Mouse (Mus musculus): Measurements from ENCODE around the gene Frmd4a.

DNA sequence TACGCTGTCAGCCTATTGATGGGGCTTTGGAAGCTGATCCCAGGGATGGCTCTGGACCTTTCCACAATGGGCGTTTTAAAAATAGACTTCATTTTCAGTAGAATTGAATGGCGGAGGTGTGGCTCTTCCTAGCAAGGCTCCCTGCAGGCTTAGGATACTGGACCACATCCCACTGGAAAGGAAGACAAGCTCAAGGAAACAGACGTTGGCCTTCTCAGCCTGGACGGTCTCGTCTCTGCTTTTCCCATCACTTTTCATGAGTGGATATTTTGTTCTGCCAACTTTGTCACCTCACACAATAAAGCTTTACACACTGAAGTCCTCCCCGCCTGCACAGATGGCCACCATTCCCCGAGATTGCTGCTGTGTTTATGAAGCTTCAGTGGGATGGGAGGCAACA, 417.5 kb downstream of the Frmd4a start:
- TF ChIP-seq HCFC1 (IDR thresholded peaks at IDR 0.05; ENCODE audit: borderline replicate concordance, insufficient read depth, low read length) (no peak), CHD2 (IDR thresholded peaks at IDR 0.05; ENCODE audit: low read depth, low read length) (no peak), ZC3H11A (IDR thresholded peaks at IDR 0.05; ENCODE audit: borderline replicate concordance, low read depth, low read length) (no peak), ZNF384 (IDR thresholded peaks at IDR 0.05; ENCODE audit: low read depth, low read length) (no peak), MAFK (IDR thresholded peaks at IDR 0.05; ENCODE audit: insufficient read depth, low read depth, low read length) (no peak)

Measured in ES-E14 (cell line).